Comparison of ENCODE assay signal across 17 mouse cellular contexts in the genomic region with DNA sequence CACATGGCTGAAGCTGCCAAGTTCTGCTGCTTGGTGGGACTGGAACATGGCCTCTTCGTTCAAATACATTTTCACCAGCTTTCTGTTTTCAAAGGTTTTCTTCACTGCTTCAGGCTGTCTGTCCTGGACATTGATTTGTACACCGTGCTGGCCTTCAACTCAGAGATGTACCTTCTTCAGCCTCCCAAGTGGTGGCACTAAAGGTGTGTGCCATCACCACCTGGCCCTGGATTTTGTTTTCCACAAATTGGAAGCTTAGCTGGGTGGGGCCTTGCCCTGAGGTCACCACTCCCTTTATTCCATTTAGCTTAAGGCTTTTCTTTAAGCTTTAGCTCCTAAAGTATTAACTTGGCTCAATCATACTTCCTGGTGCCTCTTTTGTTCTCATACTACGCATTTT.
"Had no signal": no experiment of that assay in that cellular context is flagged by ENCODE, and none has a peak within 500 bp of the region (broad histone marks: within the 10 kb centered on the region; RNA-seq: fewer than 3 reads in every experiment).

No protein-coding gene starts in this region.

- H3K36me3 ChIP-seq: midbrain, embryonic 10.5 days; midbrain, embryonic 12.5 days; neural tube, embryonic 13.5 days; neural tube, embryonic 15.5 days; stomach, embryonic 15.5 days had no signal

- H3K27ac ChIP-seq: midbrain, embryonic 10.5 days; midbrain, embryonic 12.5 days; neural tube, embryonic 13.5 days; neural tube, embryonic 15.5 days; stomach, embryonic 15.5 days; stomach, postnatal 0 days had no signal

- ATAC-seq: midbrain, embryonic 16.5 days had no signal

- H3K4me2 ChIP-seq: lung, embryonic 14.5 days; midbrain, embryonic 12.5 days; neural tube, embryonic 13.5 days; neural tube, embryonic 15.5 days; stomach, embryonic 15.5 days had no signal

- H3K4me1 ChIP-seq: midbrain, embryonic 12.5 days; neural tube, embryonic 13.5 days; stomach, embryonic 15.5 days had no signal

- H3K9me3 ChIP-seq: midbrain, embryonic 10.5 days; midbrain, embryonic 12.5 days; neural tube, embryonic 13.5 days; neural tube, embryonic 15.5 days; stomach, embryonic 15.5 days had no signal

- H3K27me3 ChIP-seq: midbrain, embryonic 12.5 days; neural tube, embryonic 13.5 days; neural tube, embryonic 15.5 days; stomach, embryonic 15.5 days had no signal

- H3K9ac ChIP-seq: lung, embryonic 14.5 days; midbrain, embryonic 12.5 days; neural tube, embryonic 13.5 days; neural tube, embryonic 15.5 days; stomach, embryonic 15.5 days had no signal

- H3K4me3 ChIP-seq: midbrain, embryonic 10.5 days; midbrain, embryonic 12.5 days; myocyte; neural tube, embryonic 13.5 days; neural tube, embryonic 15.5 days; stomach, embryonic 15.5 days had no signal

- DNase-seq: lung, adult 18-20 months; lung, embryonic 14.5 days; lung, postnatal 10 days; lung, postnatal 4 days; midbrain, embryonic 14.5 days; right cerebral cortex, postnatal 14 days; thymus, adult 2 months; thymus, postnatal 25 days; thymus, postnatal 4 days had no signal
